Mouse (Mus musculus): Measurements from ENCODE around the gene Castor2.

Gene Castor2

GRCm38 (mm10) chr5:134099496-134100211 is at the start of gene Castor2:
Gene Castor2 (plus strand): TSS chr5:134099711.
- DNase-seq (ENCODE audit: low read depth, low spot score) = peak; percentile 88

- no peak for DNase-seq (ENCODE audit: low read depth, low spot score)
Measured at GRCm38 (mm10) chr5:134050711-134051110, 48.8 kb upstream of the Castor2 start.

GRCm38 (mm10) chr5:134052614-134053013 is 46.9 kb upstream of the Castor2 start:
- DNase-seq (ENCODE audit: low read depth, low spot score) = no peak

DNA sequence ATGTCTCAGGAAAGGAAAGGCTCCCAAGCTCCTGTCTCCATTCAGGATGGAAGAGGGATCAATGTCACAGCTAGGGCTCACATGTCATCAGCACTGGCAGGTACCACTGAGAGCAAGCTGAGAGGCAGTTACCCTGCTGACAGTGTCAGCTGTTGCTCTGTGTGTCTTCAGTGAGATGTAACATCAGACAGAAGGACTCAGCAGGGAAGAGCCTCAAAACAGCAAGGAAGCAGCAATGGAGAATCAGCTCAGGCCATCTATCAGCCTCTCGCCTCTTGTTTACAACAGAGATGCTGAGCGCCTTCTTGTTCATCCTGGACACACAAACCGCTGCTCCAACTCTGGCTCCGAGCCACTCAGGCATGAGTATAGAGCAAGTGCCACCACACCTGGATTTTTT is 45.0 kb upstream of the Castor2 start:
- no peak for DNase-seq (ENCODE audit: low read depth, low spot score)

DNA sequence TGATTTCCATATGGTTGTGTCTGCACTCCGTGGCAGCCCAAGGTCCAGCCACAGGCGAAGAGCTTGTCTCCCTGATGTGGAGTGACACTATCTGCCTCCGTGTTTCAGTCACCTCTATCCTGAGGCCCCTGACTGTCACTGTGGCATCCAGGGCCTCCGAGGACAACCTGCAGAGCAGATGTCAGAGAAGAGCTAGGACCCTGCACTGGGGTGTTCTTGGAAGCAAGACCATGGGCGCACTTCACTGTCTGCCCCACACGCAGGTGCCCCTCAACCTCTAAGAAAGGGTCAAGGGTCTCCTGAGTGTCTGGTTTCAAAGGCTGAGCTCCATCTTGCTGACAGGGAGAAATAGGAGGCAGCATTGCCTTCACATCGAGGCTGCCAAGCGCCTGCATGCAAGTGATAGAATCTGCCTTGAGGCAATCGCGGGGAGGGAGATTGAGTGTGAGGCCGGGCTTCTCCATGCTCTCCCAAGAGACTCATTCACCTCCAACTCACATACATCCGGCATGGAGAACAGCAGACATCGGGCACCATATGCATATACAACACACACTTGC is 40.6 kb upstream of the Castor2 start:
- DNase-seq (ENCODE audit: low read depth, low spot score) = no peak

DNA sequence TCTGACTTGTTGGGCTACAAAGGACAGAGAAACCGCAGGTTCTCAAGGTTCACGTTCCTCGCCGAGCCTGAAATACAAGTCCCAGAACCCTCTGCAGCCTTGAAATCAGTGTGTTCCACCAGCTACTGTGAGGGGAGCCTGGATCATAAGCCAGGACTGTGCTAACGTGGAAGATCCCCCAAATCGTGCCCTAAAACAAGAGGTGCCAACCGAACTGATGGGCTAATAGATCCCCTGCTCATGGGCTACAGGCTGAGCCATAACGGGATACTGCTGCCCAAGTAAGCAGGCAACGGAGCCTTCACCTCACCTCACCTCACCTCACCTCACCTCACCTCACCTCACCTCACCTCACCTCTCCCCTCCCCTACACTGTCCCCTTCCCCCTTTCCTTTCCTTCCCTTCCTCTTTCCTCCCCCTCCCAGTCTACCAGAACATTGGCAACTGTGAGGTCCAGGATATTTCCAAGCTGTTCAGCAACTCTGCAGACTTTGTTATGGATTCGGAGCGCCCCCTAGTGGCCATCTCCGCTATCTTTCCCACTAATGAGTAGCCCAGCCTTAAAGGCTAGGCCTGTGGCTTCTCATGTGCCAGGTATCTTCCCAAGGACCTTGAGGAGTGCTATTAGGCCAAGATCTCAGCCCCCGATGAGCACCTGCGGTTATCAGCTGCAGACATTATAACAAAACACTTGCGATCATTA is 36.0 kb upstream of the Castor2 start:
- DNase-seq (ENCODE audit: low read depth, low spot score) = peak; percentile 26

DNA sequence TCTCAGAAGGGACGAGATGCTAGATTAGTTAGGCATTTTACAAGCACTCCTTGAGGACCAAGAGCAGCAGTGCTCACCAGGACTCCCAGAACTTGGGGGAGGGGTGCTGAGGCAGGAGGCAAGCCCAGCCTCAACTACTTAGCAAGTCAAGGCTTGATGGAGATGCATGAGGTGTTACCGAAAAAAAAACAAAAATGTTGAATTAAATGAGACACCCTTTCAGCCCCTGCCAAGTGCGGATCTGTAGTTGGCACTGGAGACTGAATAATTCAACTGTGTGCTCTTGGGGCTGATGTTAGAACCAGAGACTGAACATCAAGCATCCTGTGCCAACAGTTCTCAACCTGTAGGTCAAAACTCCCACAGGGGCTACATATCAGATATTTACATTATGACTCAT is 33.2 kb upstream of the Castor2 start:
- no peak for DNase-seq (ENCODE audit: low read depth, low spot score)

GRCm38 (mm10) chr5:134067924-134068323 is 31.6 kb upstream of the Castor2 start:
- DNase-seq (ENCODE audit: low read depth, low spot score) = no peak

DNA sequence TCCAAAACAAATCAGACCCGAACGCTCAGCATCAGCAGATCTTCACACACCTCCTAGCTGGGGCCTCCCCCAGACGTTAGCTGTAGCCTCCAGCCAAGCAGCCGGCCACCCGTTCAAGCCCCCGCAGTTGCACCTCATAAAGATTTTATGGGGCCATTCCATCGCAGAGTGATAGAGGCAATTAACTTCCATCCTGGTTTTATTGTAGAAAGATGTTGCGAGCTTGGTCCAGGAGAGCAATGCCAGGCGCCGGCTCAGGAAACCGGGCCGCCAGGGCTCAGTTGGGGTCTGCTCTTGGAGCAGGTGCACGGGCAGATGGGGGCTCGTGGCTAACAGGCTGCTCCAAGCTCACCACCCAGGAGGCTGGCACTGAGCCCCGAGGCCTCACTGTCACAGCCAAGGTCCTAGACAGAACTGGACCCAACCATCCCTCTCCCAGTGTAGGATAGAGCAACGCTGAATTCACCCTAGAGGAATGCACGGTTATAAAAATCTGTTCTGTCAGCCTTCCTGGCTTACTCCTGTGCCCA is 25.9 kb upstream of the Castor2 start:
- no peak for DNase-seq (ENCODE audit: low read depth, low spot score)

GRCm38 (mm10) chr5:134074368-134074767 is 25.1 kb upstream of the Castor2 start:
- no peak for DNase-seq (ENCODE audit: low read depth, low spot score)

DNA sequence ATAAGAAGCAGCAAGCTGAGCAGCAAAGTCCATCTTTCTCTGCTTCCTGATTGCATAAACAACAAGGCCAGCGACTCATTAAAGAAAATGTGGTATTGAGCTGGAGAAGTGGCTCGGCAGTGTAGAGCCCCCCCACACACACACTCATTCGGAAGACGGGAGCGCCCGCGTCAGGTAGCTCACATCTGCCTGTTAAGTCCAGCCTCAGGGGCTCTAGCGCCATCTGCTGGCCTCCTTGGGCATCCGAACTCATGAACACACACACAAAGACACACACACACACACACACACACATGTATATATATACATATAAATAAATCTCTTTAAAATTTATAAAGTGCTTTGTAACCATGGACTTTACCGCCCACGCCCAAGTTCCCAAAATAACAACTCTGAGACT is 23.3 kb upstream of the Castor2 start:
- DNase-seq (ENCODE audit: low read depth, low spot score) = no peak

DNA sequence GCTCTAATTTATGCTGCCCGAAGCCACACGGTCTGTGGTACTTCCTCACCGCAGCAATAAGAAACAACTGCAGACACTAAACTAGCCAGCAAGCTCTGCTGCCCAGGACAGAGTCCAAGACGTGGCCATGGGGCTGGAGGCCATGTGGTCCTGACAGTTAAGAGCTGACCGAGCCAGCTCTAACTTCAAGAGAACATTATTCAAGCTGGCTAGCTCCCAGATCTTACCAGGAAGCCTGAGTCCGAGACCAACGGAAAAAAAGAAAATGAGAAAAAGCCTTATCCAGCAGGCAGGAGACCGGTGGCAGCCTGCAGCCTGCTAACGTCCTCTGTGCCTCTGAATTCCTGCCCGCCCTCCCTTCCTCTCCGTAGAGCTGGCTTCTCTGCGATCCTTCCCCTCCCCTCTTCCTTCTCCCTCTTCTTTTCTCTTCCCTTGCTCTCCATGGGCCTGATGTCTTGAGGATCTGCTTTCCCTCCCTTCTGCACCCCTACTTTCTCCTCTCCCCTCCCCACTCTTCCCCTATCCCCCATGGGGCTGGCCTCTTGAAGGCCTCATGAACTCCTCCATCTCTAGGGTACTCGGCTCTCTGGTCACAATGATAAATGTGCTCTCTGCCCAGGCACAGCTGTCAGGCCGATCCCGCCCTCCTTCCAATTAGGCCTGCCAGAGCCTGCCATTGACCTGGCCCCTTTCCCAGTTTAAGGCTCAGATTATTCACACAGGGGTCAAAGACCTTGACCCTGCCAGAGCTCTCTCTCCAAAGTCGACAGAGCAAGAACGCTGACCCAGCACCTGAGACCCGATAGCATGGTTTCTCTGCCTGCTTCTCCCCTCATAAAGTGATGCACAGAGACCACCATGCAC is 18.6 kb upstream of the Castor2 start:
- DNase-seq (ENCODE audit: low read depth, low spot score) = no peak

- no peak for DNase-seq (ENCODE audit: low read depth, low spot score)
Measured at GRCm38 (mm10) chr5:134085227-134085626, 14.3 kb upstream of the Castor2 start.

- DNase-seq (ENCODE audit: low read depth, low spot score) = no peak
Measured at GRCm38 (mm10) chr5:134085887-134086639, 13.4 kb upstream of the Castor2 start.

DNA sequence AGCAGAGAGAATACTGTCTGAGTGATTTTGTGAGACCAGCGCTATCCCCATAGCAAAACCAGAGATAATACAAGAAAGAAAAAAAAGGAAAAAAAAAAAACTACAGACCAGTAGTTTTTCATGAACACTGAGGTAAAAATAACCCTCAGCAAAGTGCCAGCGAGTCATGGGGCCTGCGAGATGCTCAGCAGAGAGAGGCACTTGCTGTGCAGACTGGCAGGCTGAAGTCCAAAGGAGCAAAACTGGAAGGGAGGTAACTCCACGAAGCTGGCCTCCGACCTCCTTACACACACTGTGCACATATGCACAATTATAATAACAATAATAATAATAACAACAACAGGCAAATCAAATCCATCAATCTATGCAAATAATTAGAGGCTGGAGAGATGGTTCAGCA is 12.3 kb upstream of the Castor2 start:
- no peak for DNase-seq (ENCODE audit: low read depth, low spot score)

DNA sequence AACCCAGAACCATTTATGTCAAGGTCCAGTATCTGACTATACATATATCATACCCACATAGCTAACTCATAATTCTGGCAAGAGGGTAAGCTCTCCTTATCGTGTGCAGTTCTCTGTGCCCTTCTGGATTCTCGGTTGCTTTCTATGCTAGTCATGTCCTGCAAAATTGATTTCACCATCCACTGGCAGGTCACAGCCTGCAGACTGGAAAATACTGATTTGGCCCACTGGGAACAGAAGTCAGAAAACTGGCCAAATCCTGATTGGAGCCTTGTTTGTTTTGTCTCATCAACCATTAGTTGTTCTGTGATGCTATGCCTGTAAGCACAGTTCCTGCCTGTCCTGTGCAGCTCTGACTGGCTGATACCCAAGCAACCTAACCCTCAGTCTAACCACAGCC is 3.7 kb upstream of the Castor2 start:
- DNase-seq (ENCODE audit: low read depth, low spot score) = no peak

- DNase-seq (ENCODE audit: low read depth, low spot score) = no peak
Measured at GRCm38 (mm10) chr5:134098341-134098902, 1.1 kb upstream of the Castor2 start.

DNA sequence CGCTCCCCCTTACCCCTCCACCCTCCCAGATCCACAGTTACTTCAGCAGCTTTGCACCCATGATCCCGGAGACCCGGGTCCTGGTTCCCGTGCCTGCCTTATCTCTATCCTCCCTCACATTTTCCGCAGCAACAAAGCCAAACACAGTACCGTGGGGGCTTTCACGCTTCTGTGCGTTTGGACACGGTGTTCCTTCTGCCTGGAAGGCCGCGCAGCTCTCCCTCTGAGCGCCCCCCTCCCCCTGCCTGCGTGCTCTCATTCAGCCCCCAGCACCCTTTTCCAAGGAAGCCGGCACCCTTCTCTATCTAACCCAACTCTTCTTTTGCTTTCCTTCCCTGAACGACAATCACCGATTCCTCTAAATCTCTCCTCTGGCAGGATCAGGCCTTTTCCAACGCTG is 535 bp upstream of the Castor2 start:
- DNase-seq (ENCODE audit: low read depth, low spot score) = no peak

GRCm38 (mm10) chr5:134100232-134100771 is 791 bp downstream of the Castor2 start:
- DNase-seq (ENCODE audit: low read depth, low spot score) = no peak

DNA sequence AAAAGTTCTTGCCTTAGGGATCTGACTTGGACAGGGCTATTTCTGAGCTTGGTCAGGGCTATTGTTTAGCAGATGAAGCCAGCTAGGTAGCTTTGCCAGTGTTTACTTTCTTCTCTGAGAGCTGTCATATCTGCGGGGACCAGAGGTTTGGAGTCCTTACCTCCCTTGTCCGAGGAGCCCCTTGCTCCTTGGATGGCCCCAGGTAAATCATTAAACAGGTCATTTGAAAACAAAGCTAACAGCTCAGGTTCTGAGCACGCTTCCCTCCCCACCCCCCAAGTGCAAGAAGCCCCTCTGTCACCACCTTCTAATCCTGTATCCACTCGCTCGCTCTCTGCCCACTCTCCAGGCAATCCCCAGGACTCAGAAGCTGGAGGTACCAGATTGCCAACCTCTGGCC is 1.8 kb downstream of the Castor2 start:
- no peak for DNase-seq (ENCODE audit: low read depth, low spot score)

All from CD4-positive helper T cell, adult 2 months (primary cell).